Mouse (Mus musculus): ENCODE data around the gene Olfr748. TPM values are rescaled to one million over a fixed set of nuclear protein-coding genes. Genes with fewer than 3 reads are reported as not detected.

The Olfr748 gene
- polyA plus RNA-seq, 1 experiment from 2014 or later, result not detected

Other genes with a start within 250 kb of the Olfr748 start
- not detected in 2 replicates for gene Olfr741, start 234.6 kb upstream of the Olfr748 start, polyA plus RNA-seq (2014; fragmentation: Nextera tagmentation; extraction: Ambion mirVana)
- gene Olfr742, start 203.8 kb upstream of the Olfr748 start, polyA plus RNA-seq (2014; fragmentation: Nextera tagmentation; extraction: Ambion mirVana), result not detected in 2 replicates
- not detected in 2 replicates for gene Olfr743, start 185.5 kb upstream of the Olfr748 start, polyA plus RNA-seq (2014; fragmentation: Nextera tagmentation; extraction: Ambion mirVana)
- gene Olfr744, start 92.5 kb upstream of the Olfr748 start, polyA plus RNA-seq (2014; fragmentation: Nextera tagmentation; extraction: Ambion mirVana), result not detected in 2 replicates
- gene Olfr745, start 68.0 kb upstream of the Olfr748 start, polyA plus RNA-seq (2014; fragmentation: Nextera tagmentation; extraction: Ambion mirVana), result not detected in 2 replicates
- not detected in 2 replicates for gene Olfr746, start 60.3 kb upstream of the Olfr748 start, polyA plus RNA-seq (2014; fragmentation: Nextera tagmentation; extraction: Ambion mirVana)
- not detected in 2 replicates for gene Olfr747, start 14.2 kb upstream of the Olfr748 start, polyA plus RNA-seq (2014; fragmentation: Nextera tagmentation; extraction: Ambion mirVana)
- not detected in 2 replicates for gene Olfr749, start 37.7 kb downstream of the Olfr748 start, polyA plus RNA-seq (2014; fragmentation: Nextera tagmentation; extraction: Ambion mirVana)
- 67.0 and 80.7 TPM in 2 replicates for gene Ttc5, start 78.1 kb downstream of the Olfr748 start, polyA plus RNA-seq (2014; fragmentation: Nextera tagmentation; extraction: Ambion mirVana)
- not detected in 2 replicates for gene Ccnb1ip1, start 100.4 kb downstream of the Olfr748 start, polyA plus RNA-seq (2014; fragmentation: Nextera tagmentation; extraction: Ambion mirVana)
- gene Parp2, start 100.5 kb downstream of the Olfr748 start, polyA plus RNA-seq (2014; fragmentation: Nextera tagmentation; extraction: Ambion mirVana), result 69.6 and 70.8 TPM in 2 replicates
- 10.5 and 10.9 TPM in 2 replicates for gene Tep1, start 163.2 kb downstream of the Olfr748 start, polyA plus RNA-seq (2014; fragmentation: Nextera tagmentation; extraction: Ambion mirVana)
- 0.11 and 0.16 TPM in 2 replicates for gene Klhl33, start 190.1 kb downstream of the Olfr748 start, polyA plus RNA-seq (2014; fragmentation: Nextera tagmentation; extraction: Ambion mirVana)
- 140 and 169 TPM in 2 replicates for gene Osgep, start 217.5 kb downstream of the Olfr748 start, polyA plus RNA-seq (2014; fragmentation: Nextera tagmentation; extraction: Ambion mirVana)
- 291 and 302 TPM in 2 replicates for gene Apex1, start 217.6 kb downstream of the Olfr748 start, polyA plus RNA-seq (2014; fragmentation: Nextera tagmentation; extraction: Ambion mirVana)
- 55.8 and 56.9 TPM in 2 replicates for gene Pip4p1, start 223.5 kb downstream of the Olfr748 start, polyA plus RNA-seq (2014; fragmentation: Nextera tagmentation; extraction: Ambion mirVana)
- gene Pnp, start 223.7 kb downstream of the Olfr748 start, polyA plus RNA-seq (2014; fragmentation: Nextera tagmentation; extraction: Ambion mirVana), result 75.2 TPM in 2 replicates
- not detected in 2 replicates for gene Gm49342, start 237.1 kb downstream of the Olfr748 start, polyA plus RNA-seq (2014; fragmentation: Nextera tagmentation; extraction: Ambion mirVana)
- 0.93 and 1.1 TPM in 2 replicates for gene Pnp2, start 248.6 kb downstream of the Olfr748 start, polyA plus RNA-seq (2014; fragmentation: Nextera tagmentation; extraction: Ambion mirVana)

Measured in intestine, embryonic 14.5 days (tissue).